Mouse (Mus musculus) thymus, adult 2 months (tissue): ENCODE results near the gene Ttc7b. TPM values are rescaled to one million over a fixed set of nuclear protein-coding genes. Genes with fewer than 3 reads are reported as not detected.

ENCODE experiments used
- DNase-seq: peaks from one replicate; pipeline ENCODE4 v3.0.0; 2021
- H3K27ac ChIP-seq: fragments of 200-500 bp; 2 replicates; pipeline ENCODE4 v1.5.1; 2012; ENCODE audit warnings: low read length, control low read depth; ENCODE audit not compliant: control insufficient read depth, insufficient read depth
- H3K27me3 ChIP-seq: fragments of 200-500 bp; 2 replicates; pipeline ENCODE4 v1.6.1; 2012; ENCODE audit warnings: mild to moderate bottlenecking, low read length, moderate library complexity, mixed read lengths; ENCODE audit not compliant: control insufficient read depth, insufficient read depth
- H3K36me3 ChIP-seq: fragments of 200-500 bp; 2 replicates; pipeline ENCODE4 v1.6.1; 2012; ENCODE audit warnings: mild to moderate bottlenecking, low read length, moderate library complexity; ENCODE audit not compliant: control insufficient read depth, insufficient read depth
- H3K4me1 ChIP-seq: fragments of 200-500 bp; replicated peaks from 2 replicates; pipeline ENCODE4 v1.6.1; 2012; ENCODE audit warnings: low read length; ENCODE audit not compliant: control insufficient read depth, insufficient read depth
- H3K4me3 ChIP-seq: fragments of 200-500 bp; 2 replicates; pipeline ENCODE4 v1.5.1; 2012; ENCODE audit warnings: mild to moderate bottlenecking, low read length, control low read depth, moderate library complexity; ENCODE audit not compliant: control insufficient read depth, insufficient read depth
- CTCF ChIP-seq: fragments of 200-500 bp; IDR thresholded peaks from 2 replicates; pipeline ENCODE4 v1.5.1; 2012; ENCODE audit warnings: mild to moderate bottlenecking, control low read depth, low read length, moderate library complexity, borderline replicate concordance; ENCODE audit not compliant: control insufficient read depth, poor library complexity, insufficient read depth; ENCODE audit errors: extremely low read depth
- POLR2A ChIP-seq: fragments of 200-500 bp; IDR thresholded peaks from 2 replicates; pipeline ENCODE4 v1.6.1; 2012; ENCODE audit warnings: mild to moderate bottlenecking, low read length, control low read depth, moderate library complexity; ENCODE audit not compliant: control insufficient read depth, poor library complexity, insufficient read depth; ENCODE audit errors: extremely low read depth
- WGBS: fragments of 180-500 bp; shearing (Covaris S2); methylation state at CpG from one replicate; pipeline ENCODE4 v1.1.7; 2018; 5-methylcytosine and 5-hydroxymethylcytosine counted together
- polyA plus RNA-seq: library from polyadenylated mRNA; depleted of rRNA; stranded (reverse); fragments of >200 nt; gene quantifications from 2 replicates; pipeline ENCODE4 v1.2.3, GENCODE M21; 2012

The Ttc7b gene
- polyA plus RNA-seq, 1 experiment: 43.1 TPM

- TF ChIP-seq POLR2A (no peak), CTCF (no peak)
- Histone ChIP-seq H3K4me1 (peaks cover 3% of the 10 kb centered on the region), H3K4me3 (no peak overlapping the region), H3K36me3 (no peaks in the 10 kb centered on the region), H3K27me3 (no peaks in the 10 kb centered on the region), H3K27ac (no peak overlapping the region)
- DNase-seq: no peak
- WGBS: 85% methylated on average over 5 of the region's 5 CpGs
These were observed 183.1 kb downstream of the Ttc7b start for GRCm38 (mm10) chr12:100337351-100338018.

GRCm38 (mm10) chr12:100336241-100336640, 184.4 kb downstream of the Ttc7b start:
- no peak for TF ChIP-seq CTCF
- TF ChIP-seq POLR2A: no peak
- no peak for DNase-seq
- peaks cover 15% of the 10 kb centered on the region for H3K4me1 ChIP-seq
- H3K36me3 ChIP-seq: no peaks in the 10 kb centered on the region
- no peak overlapping the region for H3K27ac ChIP-seq
- 94% methylated on average over 5 of the region's 5 CpGs for WGBS
- H3K4me3 ChIP-seq: no peak overlapping the region
- H3K27me3 ChIP-seq: no peaks in the 10 kb centered on the region

GRCm38 (mm10) chr12:100331806-100332205, 188.8 kb downstream of the Ttc7b start:
- peak; percentile 62 for DNase-seq
- Histone ChIP-seq H3K4me1 (peaks cover 26% of the 10 kb centered on the region), H3K27me3 (no peaks in the 10 kb centered on the region), H3K27ac (peak overlapping the region; percentile 21; the same call in 1 of the 2 replicates), H3K36me3 (no peaks in the 10 kb centered on the region), H3K4me3 (no peak overlapping the region)
- TF ChIP-seq CTCF (no peak), POLR2A (no peak)
- WGBS: 35% methylated on average over 6 of the region's 6 CpGs

GRCm38 (mm10) chr12:100330234-100330633, 190.4 kb downstream of the Ttc7b start:
- DNase-seq: no peak
- TF ChIP-seq CTCF: no peak
- no peak for TF ChIP-seq POLR2A
- WGBS: 91% methylated on average over 8 of the region's 8 CpGs
- Histone ChIP-seq H3K27me3 (no peaks in the 10 kb centered on the region), H3K36me3 (no peaks in the 10 kb centered on the region), H3K4me3 (no peak overlapping the region), H3K4me1 (peaks cover 26% of the 10 kb centered on the region), H3K27ac (no peak overlapping the region)

GRCm38 (mm10) chr12:100328998-100329397, 191.6 kb downstream of the Ttc7b start:
- H3K4me3 ChIP-seq: no peak overlapping the region
- H3K36me3 ChIP-seq: no peaks in the 10 kb centered on the region
- no peak for DNase-seq
- H3K4me1 ChIP-seq: peaks cover 26% of the 10 kb centered on the region
- TF ChIP-seq POLR2A (no peak), CTCF (no peak)
- no peaks in the 10 kb centered on the region for H3K27me3 ChIP-seq
- WGBS: 72% methylated on average over 4 of the region's 4 CpGs
- no peak overlapping the region for H3K27ac ChIP-seq

GRCm38 (mm10) chr12:100328557-100328956, 192.1 kb downstream of the Ttc7b start:
- DNase-seq: no peak
- no peak for TF ChIP-seq POLR2A
- TF ChIP-seq CTCF: no peak
- Histone ChIP-seq H3K27ac (no peak overlapping the region), H3K4me3 (no peak overlapping the region), H3K27me3 (no peaks in the 10 kb centered on the region), H3K4me1 (peaks cover 26% of the 10 kb centered on the region), H3K36me3 (no peaks in the 10 kb centered on the region)
- 97% methylated on average over 9 of the region's 9 CpGs for WGBS
